20 mouse cellular contexts compared by ENCODE assay signal in the genomic region with DNA sequence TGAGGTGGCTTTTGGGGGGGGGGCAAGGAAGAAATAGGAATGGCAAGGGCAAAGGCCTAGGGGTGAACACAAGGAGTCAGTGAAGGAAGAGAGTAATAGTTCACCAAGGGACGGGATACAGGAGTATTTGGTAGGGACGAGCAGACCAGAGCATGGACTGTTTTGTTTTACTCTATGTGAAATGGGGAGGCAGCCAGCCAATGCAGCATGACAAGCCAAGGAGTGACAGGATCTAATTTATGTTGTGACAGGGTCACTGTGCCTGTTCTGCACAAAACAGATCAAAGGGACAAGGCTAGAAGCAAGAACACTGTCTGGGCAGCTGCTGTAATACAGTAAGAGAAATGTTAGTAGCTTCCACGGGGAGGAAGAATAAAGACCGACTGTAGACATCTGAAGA. TPM values are rescaled to one million over a fixed set of nuclear protein-coding genes. Genes with fewer than 3 reads are reported as not detected.
DNase-seq lines count a peak whose midpoint lies in the region; ATAC-seq and TF ChIP-seq lines count a peak whose summit lies in the region.
"Had no signal": no experiment of that assay in that cellular context is flagged by ENCODE, and none has a peak within 500 bp of the region (broad histone marks: within the 10 kb centered on the region; RNA-seq: fewer than 3 reads in every experiment).

No protein-coding gene starts in this region.

- no peaks in the 10 kb centered on the region for H3K4me1 ChIP-seq in kidney, embryonic 16.5 days (ENCODE audit: insufficient read depth, low read length)
- no peaks in the 10 kb centered on the region for H3K4me1 ChIP-seq in forebrain, postnatal 0 days (ENCODE audit: insufficient read depth)
- H3K4me1 ChIP-seq: forebrain, embryonic 13.5 days; heart, embryonic 12.5 days; limb, embryonic 12.5 days; liver, embryonic 15.5 days; midbrain, embryonic 12.5 days; neural tube, embryonic 12.5 days had no signal

- no peaks in the 10 kb centered on the region for H3K9me3 ChIP-seq in kidney, embryonic 16.5 days (ENCODE audit: low read length)
- H3K9me3 ChIP-seq in forebrain, postnatal 0 days (ENCODE audit: low read length): no peaks in the 10 kb centered on the region
- H3K9me3 ChIP-seq: forebrain, embryonic 13.5 days; heart, embryonic 12.5 days; limb, embryonic 12.5 days; liver, embryonic 15.5 days; megakaryocyte, embryonic 14.5 days; midbrain, embryonic 12.5 days; neural tube, embryonic 12.5 days had no signal

- H3K4me3 ChIP-seq in kidney, embryonic 16.5 days (ENCODE audit: low read length): no peak overlapping the region
- no peak overlapping the region for H3K4me3 ChIP-seq in forebrain, postnatal 0 days (ENCODE audit: low read depth, low read length)
- H3K4me3 ChIP-seq: forebrain, embryonic 13.5 days; heart, adult 2 months; heart, embryonic 12.5 days; limb, embryonic 12.5 days; liver, embryonic 15.5 days; megakaryocyte, embryonic 14.5 days; midbrain, embryonic 12.5 days; myocyte; neural tube, embryonic 12.5 days had no signal

- H3K27me3 ChIP-seq in kidney, embryonic 16.5 days (ENCODE audit: insufficient read depth, low read length): no peaks in the 10 kb centered on the region; the same call in 1 of the 2 replicates
- no peaks in the 10 kb centered on the region for H3K27me3 ChIP-seq in forebrain, postnatal 0 days (ENCODE audit: insufficient read depth, low read length)
- H3K27me3 ChIP-seq: forebrain, embryonic 13.5 days; liver, embryonic 15.5 days; neural tube, embryonic 12.5 days had no signal

- WGBS in kidney, embryonic 16.5 days: 46% methylated on average over 4 of the region's 4 CpGs
- 73% methylated on average over 4 of the region's 4 CpGs for WGBS in forebrain, postnatal 0 days

- ATAC-seq in kidney, embryonic 16.5 days (ENCODE audit: low FRiP score, low TSS enrichment): peak; percentile 54; the same call in 1 of the 2 replicates
- no peak for ATAC-seq in forebrain, postnatal 0 days
- ATAC-seq: intestine, postnatal 0 days had no signal

- no peak for TF ChIP-seq CTCF in forebrain, postnatal 0 days (IDR thresholded peaks at IDR 0.05; ENCODE audit: low read depth)

- H3K4me2 ChIP-seq in kidney, embryonic 16.5 days (replicated peaks; ENCODE audit: low read depth, low read length): no peak overlapping the region
- no peak overlapping the region for H3K4me2 ChIP-seq in forebrain, postnatal 0 days (ENCODE audit: low read depth)
- H3K4me2 ChIP-seq: forebrain, embryonic 13.5 days; heart, embryonic 12.5 days; hindbrain, embryonic 14.5 days; limb, embryonic 12.5 days; liver, embryonic 15.5 days; midbrain, embryonic 12.5 days; neural tube, embryonic 12.5 days had no signal

- no peaks in the 10 kb centered on the region for H3K36me3 ChIP-seq in kidney, embryonic 16.5 days (ENCODE audit: insufficient read depth, low read length)
- H3K36me3 ChIP-seq in forebrain, postnatal 0 days (ENCODE audit: insufficient read depth): no peaks in the 10 kb centered on the region
- H3K36me3 ChIP-seq: heart, embryonic 12.5 days; limb, embryonic 12.5 days; liver, embryonic 15.5 days; midbrain, embryonic 12.5 days; neural tube, embryonic 12.5 days had no signal

- H3K9ac ChIP-seq in kidney, embryonic 16.5 days (replicated peaks; ENCODE audit: low read length): no peak overlapping the region
- H3K9ac ChIP-seq in forebrain, postnatal 0 days: no peak overlapping the region
- H3K9ac ChIP-seq: forebrain, embryonic 13.5 days; heart, embryonic 12.5 days; hindbrain, embryonic 14.5 days; limb, embryonic 12.5 days; liver, embryonic 15.5 days; midbrain, embryonic 12.5 days; neural tube, embryonic 12.5 days had no signal

- no peak overlapping the region for H3K27ac ChIP-seq in kidney, embryonic 16.5 days (ENCODE audit: low read length)
- no peak overlapping the region for H3K27ac ChIP-seq in forebrain, postnatal 0 days (ENCODE audit: low read depth, low read length)
- H3K27ac ChIP-seq: forebrain, embryonic 13.5 days; heart, adult 2 months; hindbrain, embryonic 14.5 days; limb, embryonic 12.5 days; liver, embryonic 15.5 days; midbrain, embryonic 12.5 days; neural tube, embryonic 12.5 days had no signal

- DNase-seq in kidney, postnatal 14 days: no peak
- DNase-seq in lung, postnatal 36 days: peak; percentile 3
- DNase-seq in lung, postnatal 25 days (ENCODE audit: low spot score): no peak
- DNase-seq in adrenal gland, postnatal 14 days: peak; percentile 40
- DNase-seq in forebrain, postnatal 0 days: no peak
- no peak for DNase-seq in frontal cortex, postnatal 14 days (ENCODE audit: low spot score in 2 of 2)
- DNase-seq: heart, adult 2 months; right cerebral cortex, postnatal 4 days; thymus, postnatal 36 days had no signal

RNA-seq across cellular contexts. Expression of gene Hdac8, which starts 25.5 kb away (rescaled TPM):
- polyA plus RNA-seq in kidney, embryonic 16.5 days (2015; fragmentation: Nextera tagmentation; extraction: Ambion mirVana): 10.7 TPM in 2 replicates
- 8.7 and 10.0 TPM in 2 replicates for total RNA-seq in adrenal gland, postnatal 14 days (2021)
- 12.7 and 13.5 TPM in 2 replicates for total RNA-seq in forebrain, postnatal 0 days (2014; rRNA removed)
- 7.9 and 8.4 TPM in 2 replicates for polyA plus RNA-seq in forebrain, postnatal 0 days (2015; fragmentation: Nextera tagmentation; extraction: Ambion mirVana)

Comparison
In these comparisons a context has a peak if more than half of its experiments do, and no peak if none do; other contexts are left out.
1. DNase-seq: peak in lung, postnatal 36 days (single experiment) and adrenal gland, postnatal 14 days (single experiment); none in kidney, postnatal 14 days (single experiment), lung, postnatal 25 days (single experiment), forebrain, postnatal 0 days (single experiment) and frontal cortex, postnatal 14 days (0 of 2).